8 mouse cellular contexts compared by ENCODE assay signal in genomic region chr1:172490261-172490661, GRCm38 (mm10). TPM values are rescaled to one million over a fixed set of nuclear protein-coding genes. Genes with fewer than 3 reads are reported as not detected.
DNase-seq lines count a peak whose midpoint lies in the region; ATAC-seq and TF ChIP-seq lines count a peak whose summit lies in the region.

No protein-coding gene starts in this region.

- H3K36me3 ChIP-seq in embryonic facial prominence, embryonic 14.5 days (ENCODE audit: control insufficient read depth, insufficient read depth, low read length) = peaks cover 22% of the 10 kb centered on the region; the same call in 1 of the 2 replicates
- H3K36me3 ChIP-seq in heart, embryonic 10.5 days = peaks cover 26% of the 10 kb centered on the region
- peaks cover 9% of the 10 kb centered on the region; the same call in 1 of the 2 replicates for H3K36me3 ChIP-seq in limb, embryonic 14.5 days (ENCODE audit: control insufficient read depth, insufficient read depth, low read length)
- 0 out of 2 replicates have a peak, but pooled peaks cover 2% of the 10 kb centered on the region for H3K36me3 ChIP-seq in midbrain, embryonic 16.5 days (ENCODE audit: control insufficient read depth, insufficient read depth, low read length)
- H3K36me3 ChIP-seq in spleen, adult 2 months (ENCODE audit: control insufficient read depth, insufficient read depth, low read length) = no peaks in the 10 kb centered on the region

- H3K9me3 ChIP-seq in embryonic facial prominence, embryonic 14.5 days (ENCODE audit: control insufficient read depth, low read length) = no peaks in the 10 kb centered on the region
- H3K9me3 ChIP-seq in heart, embryonic 10.5 days = no peaks in the 10 kb centered on the region
- no peaks in the 10 kb centered on the region for H3K9me3 ChIP-seq in limb, embryonic 14.5 days (ENCODE audit: control insufficient read depth, low read length)
- no peaks in the 10 kb centered on the region for H3K9me3 ChIP-seq in midbrain, embryonic 16.5 days (replicated peaks; ENCODE audit: control insufficient read depth, low read length, poor library complexity, severe bottlenecking)

- TF ChIP-seq CTCF in spleen, adult 2 months (IDR thresholded peaks at IDR 0.05; ENCODE audit: extremely low read depth, insufficient read depth, insufficient read length, insufficient replicate concordance) = peak; percentile 100

- WGBS in embryonic facial prominence, embryonic 14.5 days = 8% methylated on average over 9 of the region's 10 CpGs
- WGBS in heart, embryonic 10.5 days = 8% methylated on average over 10 of the region's 10 CpGs
- WGBS in limb, embryonic 14.5 days = 11% methylated on average over 10 of the region's 10 CpGs
- WGBS in midbrain, embryonic 16.5 days = 9% methylated on average over 10 of the region's 10 CpGs
- WGBS in spleen, adult 2 months = 17% methylated on average over 10 of the region's 10 CpGs

- peak overlapping the region; percentile 51 for H3K4me2 ChIP-seq in embryonic facial prominence, embryonic 14.5 days (ENCODE audit: low read depth, low read length)
- peak overlapping the region; percentile 47 for H3K4me2 ChIP-seq in limb, embryonic 14.5 days (replicated peaks; ENCODE audit: low read depth, low read length, severe bottlenecking)
- H3K4me2 ChIP-seq in midbrain, embryonic 16.5 days (ENCODE audit: low read length) = peak overlapping the region; percentile 48

- peak; percentile 45 for ATAC-seq in embryonic facial prominence, embryonic 14.5 days (ENCODE audit: low read depth)
- peak; percentile 39 for ATAC-seq in limb, embryonic 14.5 days (ENCODE audit: low FRiP score, low read depth)
- ATAC-seq in midbrain, embryonic 16.5 days = peak; percentile 9

- no peak for TF ChIP-seq POLR2A in limb, embryonic 14.5 days (IDR thresholded peaks at IDR 0.05; ENCODE audit: borderline replicate concordance, extremely low read depth, insufficient read depth, insufficient read length)
- TF ChIP-seq POLR2A in spleen, adult 2 months (IDR thresholded peaks at IDR 0.05; ENCODE audit: low read depth, low read length) = no peak

- H3K27ac ChIP-seq in embryonic facial prominence, embryonic 14.5 days (replicated peaks; ENCODE audit: low read depth, low read length) = no peak overlapping the region
- peak overlapping the region; percentile 62 for H3K27ac ChIP-seq in heart, embryonic 10.5 days
- H3K27ac ChIP-seq in limb, embryonic 14.5 days (replicated peaks; ENCODE audit: low read depth, low read length) = no peak overlapping the region
- no peak overlapping the region for H3K27ac ChIP-seq in midbrain, embryonic 16.5 days (ENCODE audit: low read length)
- no peak overlapping the region for H3K27ac ChIP-seq in spleen, adult 2 months (ENCODE audit: insufficient read depth, low read length)

- 0 out of 2 replicates have a peak, but pooled peaks cover 3% of the 10 kb centered on the region for H3K4me1 ChIP-seq in embryonic facial prominence, embryonic 14.5 days (ENCODE audit: control insufficient read depth, insufficient read depth, low read length)
- peaks cover 44% of the 10 kb centered on the region for H3K4me1 ChIP-seq in heart, embryonic 10.5 days
- peaks cover 13% of the 10 kb centered on the region for H3K4me1 ChIP-seq in limb, embryonic 14.5 days (ENCODE audit: control insufficient read depth, insufficient read depth, low read length)
- peaks cover 29% of the 10 kb centered on the region for H3K4me1 ChIP-seq in midbrain, embryonic 16.5 days (ENCODE audit: control insufficient read depth, insufficient read depth, low read length)
- no peaks in the 10 kb centered on the region; the same call in 1 of the 2 replicates for H3K4me1 ChIP-seq in spleen, adult 2 months (ENCODE audit: control insufficient read depth, insufficient read depth, insufficient read length)

- H3K4me3 ChIP-seq in embryonic facial prominence, embryonic 14.5 days (ENCODE audit: low read depth, low read length) = peak overlapping the region; percentile 31
- peak overlapping the region; percentile 48 for H3K4me3 ChIP-seq in heart, embryonic 10.5 days
- peak overlapping the region; percentile 25 for H3K4me3 ChIP-seq in limb, embryonic 14.5 days (replicated peaks; ENCODE audit: low read length)
- H3K4me3 ChIP-seq in midbrain, embryonic 16.5 days (ENCODE audit: low read depth, low read length) = peak overlapping the region; percentile 17; the same call in 1 of the 2 replicates
- H3K4me3 ChIP-seq in spleen, adult 2 months (ENCODE audit: extremely low read depth, insufficient read depth, insufficient read length) = peak overlapping the region; percentile 40; the same call in 1 of the 2 replicates

- peak overlapping the region; percentile 55 for H3K9ac ChIP-seq in embryonic facial prominence, embryonic 14.5 days (ENCODE audit: low read depth, low read length)
- H3K9ac ChIP-seq in limb, embryonic 14.5 days (ENCODE audit: low read depth, low read length, severe bottlenecking) = peak overlapping the region; percentile 41; the same call in 1 of the 2 replicates
- H3K9ac ChIP-seq in midbrain, embryonic 16.5 days (ENCODE audit: low read depth, low read length) = peak overlapping the region; percentile 45; the same call in 1 of the 2 replicates

- H3K27me3 ChIP-seq in embryonic facial prominence, embryonic 14.5 days (replicated peaks; ENCODE audit: control insufficient read depth, insufficient read depth, low read length) = no peaks in the 10 kb centered on the region
- H3K27me3 ChIP-seq in heart, embryonic 10.5 days (ENCODE audit: insufficient read depth, poor library complexity, severe bottlenecking) = peaks cover 30% of the 10 kb centered on the region; the same call in 1 of the 2 replicates
- no peaks in the 10 kb centered on the region for H3K27me3 ChIP-seq in limb, embryonic 14.5 days (ENCODE audit: control insufficient read depth, insufficient read depth, low read length)
- no peaks in the 10 kb centered on the region for H3K27me3 ChIP-seq in midbrain, embryonic 16.5 days (ENCODE audit: control insufficient read depth, insufficient read depth, low read depth, low read length)
- H3K27me3 ChIP-seq in spleen, adult 2 months (ENCODE audit: control insufficient read depth, insufficient read depth, low read length) = no peaks in the 10 kb centered on the region

- DNase-seq in 3T3-L1 (ENCODE audit: low read depth, low spot score) = peak; percentile 84
- DNase-seq in adrenal gland, postnatal 25 days = peak; percentile 89
- DNase-seq in embryonic facial prominence, embryonic 14.5 days (ENCODE audit: low spot score) = peak; percentile 73
- peak; percentile 91 for DNase-seq in heart, embryonic 10.5 days (ENCODE audit: low spot score)
- peak; percentile 90 for DNase-seq in kidney, adult 9 months
- DNase-seq in limb, embryonic 14.5 days (ENCODE audit: low spot score) = peak; percentile 71
- DNase-seq in spleen, adult 2 months (ENCODE audit: low read depth in 1 of 2, low spot score in 2 of 2) = peak; percentile 25 to 80

RNA-seq across cellular contexts. Expression of gene Igsf9, which starts 8.7 kb away (rescaled TPM):
- total RNA-seq in adrenal gland, postnatal 25 days (2021) = 2.9 and 3.6 TPM in 2 replicates
- polyA plus RNA-seq in embryonic facial prominence, embryonic 14.5 days (2014; fragmentation: Nextera tagmentation; extraction: Ambion mirVana) = 21.4 and 26.3 TPM in 2 replicates
- 13.7 and 37.5 TPM in 2 replicates for polyA plus RNA-seq in heart, embryonic 10.5 days (2016; fragmentation: Nextera tagmentation; extraction: Ambion mirVana)
- 62.0 and 85.1 TPM in 2 replicates for polyA plus RNA-seq in limb, embryonic 14.5 days (2012; rRNA removed)
- 29.6 and 35.0 TPM in 2 replicates for polyA plus RNA-seq in limb, embryonic 14.5 days (2014; fragmentation: Nextera tagmentation; extraction: Ambion mirVana)
- 73.0 and 74.4 TPM in 2 replicates for polyA plus RNA-seq in midbrain, embryonic 16.5 days (2015; fragmentation: Nextera tagmentation; extraction: Ambion mirVana)
- 8.6 and 9.0 TPM in 2 replicates for polyA plus RNA-seq in spleen, adult 2 months (2012; rRNA removed)

RNA-seq across cellular contexts. Expression of gene Tagln2, which starts 9.6 kb away (rescaled TPM):
- 80.7 and 88.8 TPM in 2 replicates for total RNA-seq in adrenal gland, postnatal 25 days (2021)
- polyA plus RNA-seq in embryonic facial prominence, embryonic 14.5 days (2014; fragmentation: Nextera tagmentation; extraction: Ambion mirVana) = 192 and 231 TPM in 2 replicates
- polyA plus RNA-seq in heart, embryonic 10.5 days (2016; fragmentation: Nextera tagmentation; extraction: Ambion mirVana) = 276 and 315 TPM in 2 replicates
- polyA plus RNA-seq in limb, embryonic 14.5 days (2012; rRNA removed) = 134 and 151 TPM in 2 replicates
- polyA plus RNA-seq in limb, embryonic 14.5 days (2014; fragmentation: Nextera tagmentation; extraction: Ambion mirVana) = 138 and 155 TPM in 2 replicates
- polyA plus RNA-seq in midbrain, embryonic 16.5 days (2015; fragmentation: Nextera tagmentation; extraction: Ambion mirVana) = 47.3 and 53.0 TPM in 2 replicates
- 186 and 208 TPM in 2 replicates for polyA plus RNA-seq in spleen, adult 2 months (2012; rRNA removed)

RNA-seq across cellular contexts. Expression of gene Slamf9, which starts 15.1 kb away (rescaled TPM):
- 1.9 and 3.4 TPM in 2 replicates for total RNA-seq in adrenal gland, postnatal 25 days (2021)
- 0.68 and 0.77 TPM in 2 replicates for polyA plus RNA-seq in embryonic facial prominence, embryonic 14.5 days (2014; fragmentation: Nextera tagmentation; extraction: Ambion mirVana)
- 0.92 and 1.1 TPM in 2 replicates for polyA plus RNA-seq in heart, embryonic 10.5 days (2016; fragmentation: Nextera tagmentation; extraction: Ambion mirVana)
- polyA plus RNA-seq in limb, embryonic 14.5 days (2012; rRNA removed) = 0.49 and 0.64 TPM in 2 replicates
- polyA plus RNA-seq in limb, embryonic 14.5 days (2014; fragmentation: Nextera tagmentation; extraction: Ambion mirVana) = 0.51 and 0.75 TPM in 2 replicates
- polyA plus RNA-seq in midbrain, embryonic 16.5 days (2015; fragmentation: Nextera tagmentation; extraction: Ambion mirVana) = 0.23 and 0.37 TPM in 2 replicates
- 4.3 and 5.5 TPM in 2 replicates for polyA plus RNA-seq in spleen, adult 2 months (2012; rRNA removed)

RNA-seq across cellular contexts. Expression of gene Cfap45, which starts 30.3 kb away (rescaled TPM):
- total RNA-seq in adrenal gland, postnatal 25 days (2021) = 1.3 TPM in 1 of 2 replicates, not detected in the other
- 6.5 and 8.9 TPM in 2 replicates for polyA plus RNA-seq in embryonic facial prominence, embryonic 14.5 days (2014; fragmentation: Nextera tagmentation; extraction: Ambion mirVana)
- polyA plus RNA-seq in heart, embryonic 10.5 days (2016; fragmentation: Nextera tagmentation; extraction: Ambion mirVana) = 1.7 and 2.4 TPM in 2 replicates
- polyA plus RNA-seq in limb, embryonic 14.5 days (2012; rRNA removed) = 0.70 and 1.3 TPM in 2 replicates
- 0.97 and 0.98 TPM in 2 replicates for polyA plus RNA-seq in limb, embryonic 14.5 days (2014; fragmentation: Nextera tagmentation; extraction: Ambion mirVana)
- 4.0 and 4.7 TPM in 2 replicates for polyA plus RNA-seq in midbrain, embryonic 16.5 days (2015; fragmentation: Nextera tagmentation; extraction: Ambion mirVana)
- 0.19 and 0.20 TPM in 2 replicates for polyA plus RNA-seq in spleen, adult 2 months (2012; rRNA removed)
